Mouse (Mus musculus) E14TG2a.4 (cell line): ENCODE results near the gene 4922502D21Rik.
"Not testable (repeated sequence)": the region's sequence is repeated elsewhere in the genome, so short reads cannot be mapped to it uniquely, and the experiment has no call there.

Experiments
- H3K27me3 ChIP-seq: 2 replicates; pipeline ENCODE4 v1.6.1; 2014; ENCODE audit warnings: low read length, control low read depth; ENCODE audit not compliant: insufficient read depth
- H3K36me3 ChIP-seq: 2 replicates; pipeline ENCODE4 v1.6.1; 2014; ENCODE audit warnings: low read length, control low read depth; ENCODE audit not compliant: insufficient read depth
- H3K4me1 ChIP-seq: replicated peaks from 2 replicates; pipeline ENCODE4 v1.6.1; 2014; ENCODE audit warnings: low read depth, low read length, control low read depth
- H3K4me3 ChIP-seq: replicated peaks from 2 replicates; pipeline ENCODE4 v1.5.1; 2014; ENCODE audit warnings: mild to moderate bottlenecking, low read length
- H3K9me3 ChIP-seq: 2 replicates; pipeline ENCODE4 v1.6.1; 2014; ENCODE audit warnings: low read length, control low read depth
- CTCF ChIP-seq: conservative IDR thresholded peaks from 2 replicates; pipeline ENCODE4 v1.5.1; 2014; ENCODE audit warnings: low read length
- NANOG ChIP-seq: IDR thresholded peaks from 2 replicates; pipeline ENCODE4 v1.6.1; 2014; ENCODE audit warnings: borderline replicate concordance, low read length, mixed read lengths
- POU5F1 ChIP-seq: IDR thresholded peaks from 2 replicates; pipeline ENCODE4 v1.6.1; 2014; ENCODE audit warnings: low read length, borderline replicate concordance

Gene 4922502D21Rik

GRCm38 (mm10) chr6:129351091-129351490 lies 19.5 kb upstream of the 4922502D21Rik start:
- no peak for TF ChIP-seq CTCF
- TF ChIP-seq POU5F1: no peak
- no peak for TF ChIP-seq NANOG
- H3K27me3 ChIP-seq: no peaks in the 10 kb centered on the region
- peaks cover 30% of the 10 kb centered on the region for H3K9me3 ChIP-seq
- H3K36me3 ChIP-seq: no peaks in the 10 kb centered on the region
- peaks cover 17% of the 10 kb centered on the region; the same call in 1 of the 2 replicates for H3K4me1 ChIP-seq
- no peak overlapping the region for H3K4me3 ChIP-seq

GRCm38 (mm10) chr6:129349524-129350352 lies 18.1 kb upstream of the 4922502D21Rik start:
- no peaks in the 10 kb centered on the region for H3K36me3 ChIP-seq
- no peak overlapping the region for H3K4me3 ChIP-seq

GRCm38 (mm10) chr6:129344408-129344807 lies 12.8 kb upstream of the 4922502D21Rik start:
- no peak overlapping the region for H3K4me3 ChIP-seq
- peaks cover 28% of the 10 kb centered on the region for H3K9me3 ChIP-seq
- peaks cover 2% of the 10 kb centered on the region; the same call in 1 of the 2 replicates for H3K4me1 ChIP-seq
- no peak for TF ChIP-seq POU5F1
- no peak for TF ChIP-seq NANOG
- no peak for TF ChIP-seq CTCF
- no peaks in the 10 kb centered on the region for H3K27me3 ChIP-seq
- no peaks in the 10 kb centered on the region for H3K36me3 ChIP-seq

More at GRCm38 (mm10) chr6:129349524-129350352, 18.1 kb upstream of the 4922502D21Rik start:
- Histone ChIP-seq H3K27me3 (no peaks in the 10 kb centered on the region), H3K4me1 (peaks cover 17% of the 10 kb centered on the region; the same call in 1 of the 2 replicates), H3K9me3 (peaks cover 30% of the 10 kb centered on the region)
- no peak for TF ChIP-seq NANOG
- no peak for TF ChIP-seq CTCF
- TF ChIP-seq POU5F1: no peak

GRCm38 (mm10) chr6:129342391-129342790 lies 10.8 kb upstream of the 4922502D21Rik start, which contains the start of gene Clec12a:
Clec12a (plus strand) TSS chr6:129342691.
- not testable (repeated sequence) for H3K4me1 ChIP-seq, H3K27me3 ChIP-seq, H3K4me3 ChIP-seq, H3K36me3 ChIP-seq, H3K9me3 ChIP-seq

GRCm38 (mm10) chr6:129337751-129338150 lies 6.2 kb upstream of the 4922502D21Rik start:
- Histone ChIP-seq H3K36me3 (no peaks in the 10 kb centered on the region), H3K4me3 (no peak overlapping the region), H3K9me3 (no peaks in the 10 kb centered on the region), H3K4me1 (no peaks in the 10 kb centered on the region; the same call in 1 of the 2 replicates), H3K27me3 (no peaks in the 10 kb centered on the region)
- TF ChIP-seq CTCF: no peak

- Histone ChIP-seq H3K27me3 (no peaks in the 10 kb centered on the region), H3K9me3 (no peaks in the 10 kb centered on the region), H3K4me3 (no peak overlapping the region), H3K4me1 (no peaks in the 10 kb centered on the region; the same call in 1 of the 2 replicates), H3K36me3 (no peaks in the 10 kb centered on the region)
- TF ChIP-seq CTCF: peak; percentile 29; the same call in 1 of the 2 replicates
- no peak for TF ChIP-seq NANOG
Measured at GRCm38 (mm10) chr6:129333674-129334078, 2.1 kb upstream of the 4922502D21Rik start.

GRCm38 (mm10) chr6:129326568-129327150 lies 4.9 kb downstream of the 4922502D21Rik start:
- Histone ChIP-seq H3K9me3 (no peaks in the 10 kb centered on the region), H3K4me1 (no peaks in the 10 kb centered on the region), H3K27me3 (no peaks in the 10 kb centered on the region), H3K36me3 (no peaks in the 10 kb centered on the region), H3K4me3 (no peak overlapping the region)
- TF ChIP-seq POU5F1: no peak

- no peaks in the 10 kb centered on the region for H3K9me3 ChIP-seq
- H3K4me1 ChIP-seq: no peaks in the 10 kb centered on the region
- TF ChIP-seq POU5F1 (no peak), CTCF (no peak), NANOG (no peak)
- no peak overlapping the region for H3K4me3 ChIP-seq
- H3K36me3 ChIP-seq: no peaks in the 10 kb centered on the region
- H3K27me3 ChIP-seq: no peaks in the 10 kb centered on the region
Measured at GRCm38 (mm10) chr6:129326016-129326415, 5.6 kb downstream of the 4922502D21Rik start.

GRCm38 (mm10) chr6:129319331-129319730 lies 12.3 kb downstream of the 4922502D21Rik start:
- Histone ChIP-seq H3K4me3 (no peak overlapping the region), H3K4me1 (no peaks in the 10 kb centered on the region), H3K27me3 (no peaks in the 10 kb centered on the region), H3K36me3 (no peaks in the 10 kb centered on the region), H3K9me3 (no peaks in the 10 kb centered on the region)
- TF ChIP-seq POU5F1 (no peak), CTCF (no peak), NANOG (no peak)
